Mouse (Mus musculus): ENCODE data around the gene Metap2.
"Not testable (repeated sequence)": the region's sequence is repeated elsewhere in the genome, so short reads cannot be mapped to it uniquely, and the experiment has no call there.

- TF ChIP-seq CHD2 (IDR thresholded peaks at IDR 0.05; ENCODE audit: low read depth, low read length); ZC3H11A (IDR thresholded peaks at IDR 0.05; ENCODE audit: borderline replicate concordance, low read depth, low read length); MAFK (IDR thresholded peaks at IDR 0.05; ENCODE audit: insufficient read depth, low read depth, low read length): not testable (repeated sequence)
- TF ChIP-seq ZNF384 (IDR thresholded peaks at IDR 0.05; ENCODE audit: low read depth, low read length) = 0 out of 2 replicates have a peak, but pooled peaks have one; percentile 43
Observed at GRCm38 (mm10) chr10:93809438-93809837, 87.5 kb downstream of the Metap2 start.

Measured in ES-E14 (cell line).